Mouse (Mus musculus) spleen, postnatal 4 days (tissue): ENCODE data around the gene Dld.

Source experiments
- DNase-seq, 2 experiments: peaks; one replicate each; pipeline ENCODE4 v3.0.0; 2022; ENCODE audit warnings: low spot score in 2 of 2

Gene Dld

GRCm38 (mm10) chr12:31320817-31321216 is 30.4 kb downstream of the Dld start:
- DNase-seq = peak in 1 of 2 experiments; percentile 41

GRCm38 (mm10) chr12:31318409-31318963 is 32.8 kb downstream of the Dld start:
- peak in 1 of 2 experiments; percentile 19 for DNase-seq

- peak in 1 of 2 experiments; percentile 54 for DNase-seq
Measured at GRCm38 (mm10) chr12:31317670-31318408, 33.4 kb downstream of the Dld start.

GRCm38 (mm10) chr12:31315961-31316360 is 35.3 kb downstream of the Dld start:
- no peak for DNase-seq

GRCm38 (mm10) chr12:31314310-31314709 is 36.9 kb downstream of the Dld start:
- DNase-seq = no peak

- DNase-seq = no peak
Measured at GRCm38 (mm10) chr12:31313136-31313535, 38.1 kb downstream of the Dld start.

- DNase-seq = no peak
Measured at GRCm38 (mm10) chr12:31312281-31312680, 39.0 kb downstream of the Dld start.

GRCm38 (mm10) chr12:31311671-31312265 is 39.5 kb downstream of the Dld start:
- no peak for DNase-seq

- no peak for DNase-seq
Measured at GRCm38 (mm10) chr12:31310687-31311086, 40.6 kb downstream of the Dld start.

- DNase-seq = no peak
Measured at GRCm38 (mm10) chr12:31307756-31308155, 43.5 kb downstream of the Dld start.

- no peak for DNase-seq
Measured at GRCm38 (mm10) chr12:31307011-31307410, 44.2 kb downstream of the Dld start.

GRCm38 (mm10) chr12:31306075-31306675 is 45.1 kb downstream of the Dld start:
- no peak for DNase-seq

GRCm38 (mm10) chr12:31302766-31303511 is 48.3 kb downstream of the Dld start:
- no peak for DNase-seq

- no peak for DNase-seq
Measured at GRCm38 (mm10) chr12:31302266-31302665, 49.0 kb downstream of the Dld start.

- no peak for DNase-seq
Measured at GRCm38 (mm10) chr12:31300276-31300675, 51.0 kb downstream of the Dld start.

- DNase-seq = no peak
Measured at GRCm38 (mm10) chr12:31299676-31300197, 51.5 kb downstream of the Dld start.

- DNase-seq = no peak
Measured at GRCm38 (mm10) chr12:31299126-31299525, 52.1 kb downstream of the Dld start.

- no peak for DNase-seq
Measured at GRCm38 (mm10) chr12:31298530-31298929, 52.7 kb downstream of the Dld start.

- no peak for DNase-seq
Measured at GRCm38 (mm10) chr12:31298122-31298521, 53.1 kb downstream of the Dld start.

- DNase-seq = no peak
Measured at GRCm38 (mm10) chr12:31296097-31296496, 55.2 kb downstream of the Dld start.

- DNase-seq = no peak
Measured at GRCm38 (mm10) chr12:31295505-31295904, 55.7 kb downstream of the Dld start.

- DNase-seq = no peak
Measured at GRCm38 (mm10) chr12:31294996-31295395, 56.3 kb downstream of the Dld start.
